Mouse (Mus musculus) hindbrain, embryonic 16.5 days (tissue): ENCODE measurements around the gene Fbxl19. TPM values are rescaled to one million over a fixed set of nuclear protein-coding genes. Genes with fewer than 3 reads are reported as not detected.

ENCODE experiments used
- ATAC-seq: fragments of 200-750 bp; cut with Nextera tagmentation; 2 replicates; pipeline ENCODE4 v1.8.0; 2017; ENCODE audit warnings: moderate TSS enrichment, moderate library complexity
- H3K27ac ChIP-seq: fragments of 300-500 bp; sonication (generic); 2 replicates; pipeline ENCODE4 v1.5.1; 2014; ENCODE audit warnings: low read depth, mild to moderate bottlenecking, control low read depth, low read length, moderate library complexity
- H3K27me3 ChIP-seq: fragments of 300-500 bp; sonication (generic); replicated peaks from 2 replicates; pipeline ENCODE4 v1.6.1; 2014; ENCODE audit warnings: low read length; ENCODE audit not compliant: control insufficient read depth, insufficient read depth
- H3K36me3 ChIP-seq: fragments of 300-500 bp; sonication (generic); 2 replicates; pipeline ENCODE4 v1.6.1; 2014; ENCODE audit warnings: mild to moderate bottlenecking, low read length, moderate library complexity, mixed read lengths; ENCODE audit not compliant: control insufficient read depth, insufficient read depth
- H3K4me1 ChIP-seq: fragments of 300-500 bp; sonication (generic); 2 replicates; pipeline ENCODE4 v1.6.1; 2014; ENCODE audit warnings: low read depth, low read length; ENCODE audit not compliant: control insufficient read depth, insufficient read depth
- H3K4me2 ChIP-seq: fragments of 300-500 bp; sonication (generic); 2 replicates; pipeline ENCODE4 v1.6.1; 2014; ENCODE audit warnings: mild to moderate bottlenecking, low read length, control low read depth, moderate library complexity
- H3K4me3 ChIP-seq: fragments of 300-500 bp; sonication (generic); 2 replicates; pipeline ENCODE4 v1.5.1; 2014; ENCODE audit warnings: mild to moderate bottlenecking, low read length, control low read depth, moderate library complexity
- H3K9ac ChIP-seq: fragments of 300-500 bp; sonication (generic); 2 replicates; pipeline ENCODE4 v1.6.1; 2014; ENCODE audit warnings: low read depth, mild to moderate bottlenecking, control low read depth, low read length, moderate library complexity
- H3K9me3 ChIP-seq: fragments of 300-500 bp; sonication (generic); 2 replicates; pipeline ENCODE4 v1.6.1; 2014; ENCODE audit warnings: mild to moderate bottlenecking, low read length, moderate library complexity; ENCODE audit not compliant: control insufficient read depth
- WGBS: fragments of 180-500 bp; shearing (Covaris S2); extraction: QIAGEN DNeasy Blood & Tissue Kit; methylation state at CpG from one replicate; pipeline ENCODE4 v1.1.7; 2014; 5-methylcytosine and 5-hydroxymethylcytosine counted together
- polyA plus RNA-seq: library from polyadenylated mRNA; unstranded; fragments of >200 nt; fragmentation: Nextera tagmentation; extraction: Ambion mirVana; gene quantifications from 2 replicates; pipeline ENCODE4 v1.2.1, GENCODE M21; 2015

The Fbxl19 gene
- polyA plus RNA-seq, 1 experiment from 2014 or later = 6.8 TPM

DNA sequence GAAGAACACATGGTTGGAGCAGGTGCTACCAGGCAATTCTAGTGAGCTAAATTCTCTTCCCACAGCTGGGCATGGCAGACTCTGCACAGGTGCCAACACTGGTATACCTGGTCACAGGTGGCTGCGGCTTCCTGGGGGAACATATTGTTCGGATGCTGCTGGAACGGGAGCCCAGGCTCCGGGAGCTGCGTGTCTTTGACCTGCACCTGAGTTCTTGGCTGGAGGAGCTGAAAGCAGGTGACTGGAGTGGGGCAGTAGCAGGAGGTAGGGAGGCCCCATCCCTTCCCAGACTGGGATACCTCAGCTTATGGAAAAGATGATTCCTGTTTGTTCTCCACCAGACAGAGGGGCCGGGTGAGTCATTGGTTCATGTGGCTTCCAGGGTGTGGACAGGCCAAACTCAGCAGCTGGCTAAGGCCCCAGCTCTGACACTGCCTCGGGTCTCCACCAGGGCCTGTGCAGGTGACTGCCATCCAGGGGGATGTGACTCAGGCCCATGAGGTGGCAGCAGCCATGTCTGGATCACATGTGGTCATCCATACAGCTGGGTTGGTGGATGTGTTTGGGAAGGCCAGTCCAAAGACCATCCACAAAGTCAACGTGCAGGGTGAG is 56.8 kb downstream of the Fbxl19 start:
- 0 out of 2 replicates have a peak overlapping the region, but pooled peaks have one; percentile 27 for H3K9ac ChIP-seq
- no peak for ATAC-seq
- peak overlapping the region; percentile 24 for H3K4me2 ChIP-seq
- peaks cover 6% of the 10 kb centered on the region; the same call in 1 of the 2 replicates for H3K4me1 ChIP-seq
- H3K36me3 ChIP-seq = peaks cover 41% of the 10 kb centered on the region
- no peaks in the 10 kb centered on the region for H3K9me3 ChIP-seq
- 87% methylated on average over 8 of the region's 8 CpGs for WGBS
- no peak overlapping the region for H3K27ac ChIP-seq
- H3K4me3 ChIP-seq = no peak overlapping the region
- H3K27me3 ChIP-seq = no peaks in the 10 kb centered on the region

DNA sequence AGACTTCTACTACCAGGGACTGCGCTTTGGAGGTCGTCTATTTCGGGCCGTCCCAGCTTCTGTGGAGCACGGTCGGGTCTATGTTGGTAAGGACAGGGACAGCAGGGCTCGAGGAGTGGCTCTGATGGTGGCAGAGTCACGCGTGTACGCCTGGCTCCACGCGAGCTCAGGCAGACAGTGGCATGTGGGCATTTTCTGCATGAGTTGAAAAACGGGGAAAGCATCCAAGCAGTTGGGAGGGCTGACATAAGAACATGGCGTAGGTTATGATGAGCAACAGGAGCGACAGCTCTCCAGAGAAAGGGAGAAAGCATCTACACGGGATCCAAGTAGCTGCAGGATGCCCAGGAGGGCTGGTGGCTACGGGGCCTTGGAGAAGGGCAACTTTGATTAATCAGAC is 58.0 kb downstream of the Fbxl19 start:
- no peaks in the 10 kb centered on the region for H3K27me3 ChIP-seq
- H3K4me3 ChIP-seq = no peak overlapping the region
- H3K4me1 ChIP-seq = peaks cover 6% of the 10 kb centered on the region; the same call in 1 of the 2 replicates
- H3K9me3 ChIP-seq = no peaks in the 10 kb centered on the region
- H3K9ac ChIP-seq = no peak overlapping the region
- no peak for ATAC-seq
- no peak overlapping the region for H3K4me2 ChIP-seq
- H3K27ac ChIP-seq = no peak overlapping the region
- WGBS = 90% methylated on average over 17 of the region's 17 CpGs
- H3K36me3 ChIP-seq = peaks cover 35% of the 10 kb centered on the region

DNA sequence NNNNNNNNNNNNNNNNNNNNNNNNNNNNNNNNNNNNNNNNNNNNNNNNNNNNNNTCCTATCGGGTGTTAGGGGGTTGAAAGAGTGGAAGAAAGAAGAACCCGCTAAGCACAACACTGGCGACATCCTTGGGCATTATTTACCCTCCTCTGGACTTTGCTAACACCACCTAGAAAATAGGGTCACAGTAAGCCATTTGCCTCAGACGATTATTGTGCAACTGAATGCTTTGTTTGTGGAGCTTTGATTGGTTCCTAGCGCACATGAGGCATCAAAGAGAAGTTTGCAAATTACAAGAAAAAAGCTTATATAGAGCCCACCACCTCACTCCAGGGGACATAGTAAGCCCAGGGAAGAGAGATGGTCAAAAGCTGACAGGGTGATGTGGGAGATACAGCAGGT is 64.5 kb downstream of the Fbxl19 start:
- H3K4me3 ChIP-seq = no peak overlapping the region
- WGBS = 78% methylated on average over 5 of the region's 5 CpGs
- H3K36me3 ChIP-seq = peaks cover 29% of the 10 kb centered on the region
- no peaks in the 10 kb centered on the region for H3K27me3 ChIP-seq
- H3K4me1 ChIP-seq = no peaks in the 10 kb centered on the region
- no peaks in the 10 kb centered on the region for H3K9me3 ChIP-seq
- H3K4me2 ChIP-seq = no peak overlapping the region
- ATAC-seq = no peak
- no peak overlapping the region for H3K9ac ChIP-seq
- no peak overlapping the region for H3K27ac ChIP-seq

DNA sequence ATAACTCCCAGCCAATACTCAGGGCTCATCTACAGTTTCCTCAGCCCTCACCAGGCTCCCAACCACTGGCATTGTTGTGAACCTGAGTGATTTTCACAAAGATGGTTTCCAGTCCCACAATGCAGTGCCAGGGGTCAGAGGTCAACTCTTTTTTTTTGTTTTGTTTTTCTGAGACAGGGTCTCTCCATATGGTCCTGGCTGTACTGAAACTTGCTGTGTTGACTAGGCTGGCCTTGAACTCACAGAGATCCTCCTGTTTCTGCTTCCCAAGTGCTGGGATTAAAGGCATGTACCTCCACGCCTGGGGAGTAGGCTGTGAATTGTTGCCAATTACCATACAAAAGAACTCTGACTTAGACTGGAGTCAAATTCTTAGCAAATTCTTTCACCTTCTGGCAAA is 65.5 kb downstream of the Fbxl19 start:
- Histone ChIP-seq H3K4me1 (no peaks in the 10 kb centered on the region), H3K4me2 (no peak overlapping the region), H3K36me3 (peaks cover 35% of the 10 kb centered on the region), H3K4me3 (no peak overlapping the region), H3K27me3 (no peaks in the 10 kb centered on the region), H3K27ac (no peak overlapping the region), H3K9ac (no peak overlapping the region), H3K9me3 (no peaks in the 10 kb centered on the region)
- no peak for ATAC-seq
- WGBS = 74% methylated on average over 1 of the region's 1 CpGs

DNA sequence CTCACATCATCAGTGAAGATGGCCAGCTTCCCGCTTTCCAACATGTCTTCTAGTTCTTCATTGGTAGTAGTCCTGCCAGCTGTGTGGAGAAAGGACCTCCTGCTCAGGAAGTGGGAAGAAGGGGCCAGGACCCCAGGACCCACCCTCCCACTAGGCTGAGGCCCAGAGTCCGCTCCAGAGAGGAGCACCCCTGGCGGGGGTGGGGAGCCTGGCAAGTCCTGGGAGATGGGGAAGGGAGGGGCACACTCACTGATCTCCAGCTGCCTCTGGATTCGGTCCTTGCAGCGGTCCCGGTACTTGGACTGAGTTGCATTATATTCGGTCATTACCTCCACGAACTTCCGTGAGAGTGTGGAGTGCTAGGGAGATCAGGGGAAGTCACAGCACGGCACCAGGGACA is 66.3 kb downstream of the Fbxl19 start:
- Histone ChIP-seq H3K27ac (no peak overlapping the region), H3K4me2 (no peak overlapping the region), H3K4me3 (no peak overlapping the region), H3K4me1 (no peaks in the 10 kb centered on the region), H3K36me3 (peaks cover 35% of the 10 kb centered on the region), H3K9me3 (no peaks in the 10 kb centered on the region), H3K9ac (no peak overlapping the region), H3K27me3 (no peaks in the 10 kb centered on the region)
- WGBS = 70% methylated on average over 10 of the region's 10 CpGs
- no peak for ATAC-seq

DNA sequence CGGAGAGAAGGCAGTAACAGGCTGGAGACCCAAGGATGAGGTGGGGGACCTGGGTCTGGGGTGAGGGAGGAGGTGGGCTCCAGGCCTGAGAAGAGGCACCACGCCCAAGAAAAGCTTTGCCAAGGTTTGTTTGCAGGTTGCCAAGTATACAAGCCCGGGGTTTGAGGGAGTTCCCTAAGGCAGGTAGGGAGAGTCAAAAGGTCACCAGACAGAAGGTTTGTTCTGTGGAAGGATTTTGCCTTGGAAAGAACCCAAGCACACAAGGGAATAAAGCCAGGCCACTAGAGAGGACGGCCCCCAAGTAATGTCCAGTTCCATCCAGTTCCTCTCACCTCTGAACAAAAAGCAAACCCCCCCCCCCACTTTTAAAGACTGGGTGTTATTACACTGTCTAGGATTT is 66.9 kb downstream of the Fbxl19 start:
- Histone ChIP-seq H3K4me1 (no peaks in the 10 kb centered on the region), H3K9me3 (no peaks in the 10 kb centered on the region), H3K4me3 (no peak overlapping the region), H3K9ac (no peak overlapping the region), H3K27me3 (no peaks in the 10 kb centered on the region), H3K4me2 (no peak overlapping the region), H3K36me3 (peaks cover 33% of the 10 kb centered on the region), H3K27ac (no peak overlapping the region)
- no peak for ATAC-seq
- WGBS = 81% methylated on average over 4 of the region's 4 CpGs

DNA sequence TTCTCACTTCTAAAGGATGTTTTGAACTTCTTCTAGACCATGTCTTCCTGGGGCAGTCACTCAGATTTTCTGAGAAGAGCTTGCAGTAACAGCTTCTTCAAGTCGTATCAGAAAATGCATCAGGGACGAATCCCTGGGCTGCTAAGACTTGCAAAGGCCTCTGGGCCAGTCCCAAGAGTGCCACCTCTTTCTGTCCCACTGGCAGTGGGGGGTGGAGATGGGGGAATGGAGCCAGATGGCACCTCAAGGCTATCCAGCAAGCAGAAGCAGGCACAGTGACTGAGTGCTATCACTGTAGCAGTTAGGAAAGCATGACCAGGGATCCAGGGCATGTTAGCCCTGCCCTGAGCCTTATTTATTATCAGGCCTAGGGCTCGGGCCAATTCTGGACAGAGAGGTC is 67.9 kb downstream of the Fbxl19 start:
- H3K36me3 ChIP-seq = peaks cover 29% of the 10 kb centered on the region
- H3K27me3 ChIP-seq = no peaks in the 10 kb centered on the region
- no peak overlapping the region for H3K4me2 ChIP-seq
- 84% methylated on average over 3 of the region's 3 CpGs for WGBS
- no peak overlapping the region for H3K9ac ChIP-seq
- no peak overlapping the region for H3K4me3 ChIP-seq
- no peak overlapping the region for H3K27ac ChIP-seq
- ATAC-seq = no peak
- no peaks in the 10 kb centered on the region for H3K4me1 ChIP-seq
- H3K9me3 ChIP-seq = no peaks in the 10 kb centered on the region

DNA sequence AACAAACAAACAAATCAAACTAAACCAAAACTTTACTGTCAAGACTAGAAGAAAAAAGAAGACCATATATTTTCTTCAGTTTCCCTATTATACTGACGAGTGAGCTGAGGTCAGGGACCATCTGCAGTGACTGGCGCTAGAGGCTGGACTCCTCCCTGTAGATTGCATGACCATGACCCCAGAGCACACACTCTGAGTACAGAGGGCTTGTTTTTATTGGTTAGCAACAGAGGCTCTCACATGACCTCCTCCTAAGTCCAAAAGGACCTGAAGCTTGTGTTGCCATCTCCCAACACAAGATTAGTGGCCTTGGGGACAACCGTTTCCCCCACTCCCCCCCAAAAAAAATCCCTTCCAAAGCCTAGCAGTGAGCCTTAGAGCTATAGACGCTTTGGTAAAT is 69.5 kb downstream of the Fbxl19 start:
- ATAC-seq = no peak
- Histone ChIP-seq H3K27me3 (no peaks in the 10 kb centered on the region), H3K9ac (no peak overlapping the region), H3K4me2 (no peak overlapping the region), H3K9me3 (no peaks in the 10 kb centered on the region), H3K4me1 (no peaks in the 10 kb centered on the region), H3K27ac (no peak overlapping the region), H3K4me3 (no peak overlapping the region), H3K36me3 (peaks cover 30% of the 10 kb centered on the region)
- 88% methylated on average over 4 of the region's 4 CpGs for WGBS

DNA sequence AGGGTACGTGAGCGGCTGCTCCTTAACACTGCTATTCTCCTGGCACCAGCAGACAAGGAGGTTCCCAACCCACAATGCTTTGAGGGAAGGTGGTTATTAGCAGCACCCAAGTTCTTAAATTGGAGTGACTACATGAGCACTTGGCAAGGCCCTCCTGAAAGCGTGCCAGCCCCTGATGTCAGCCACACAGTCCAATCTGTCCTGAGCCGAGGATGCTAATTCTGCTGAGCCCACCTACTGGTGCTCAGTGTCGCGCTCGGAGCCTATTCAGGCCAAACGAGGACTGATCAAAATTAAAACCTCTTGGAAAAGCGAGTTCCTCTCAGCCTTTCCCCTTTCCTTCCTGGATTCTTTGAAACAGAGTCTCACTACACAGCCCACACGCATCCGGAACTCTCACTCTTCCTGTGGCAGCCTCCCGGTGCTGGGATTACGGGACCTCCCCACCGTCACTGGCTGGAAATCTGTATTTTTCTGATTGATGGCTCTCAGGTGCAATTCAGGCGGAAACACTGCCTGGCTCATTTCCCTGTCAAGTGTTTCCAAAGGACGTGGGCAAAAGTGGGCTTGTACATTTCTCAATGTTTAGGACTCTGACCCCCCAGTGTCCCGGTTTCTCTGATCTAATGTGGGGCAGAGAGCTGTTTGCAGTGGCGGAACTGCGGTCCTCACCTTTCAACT is 70.0 kb downstream of the Fbxl19 start:
- WGBS = 76% methylated on average over 19 of the region's 19 CpGs
- Histone ChIP-seq H3K27ac (no peak overlapping the region), H3K27me3 (no peaks in the 10 kb centered on the region), H3K4me3 (no peak overlapping the region), H3K4me1 (no peaks in the 10 kb centered on the region), H3K36me3 (peaks cover 27% of the 10 kb centered on the region), H3K9me3 (no peaks in the 10 kb centered on the region), H3K4me2 (no peak overlapping the region), H3K9ac (no peak overlapping the region)
- no peak for ATAC-seq
